Mouse (Mus musculus) liver, adult 2 months (tissue): ENCODE measurements at regions not wholly inside any gene's neighbourhood (a gene's known extent, or its start where the extent isn't known, plus 50 kb on each side); places are given as distances from the start of the nearest gene placed in this dataset.

Experiments used
- CTCF ChIP-seq: fragments of 200-500 bp; IDR thresholded peaks from 2 replicates; pipeline ENCODE4 v1.5.1; 2011; ENCODE audit warnings: low read depth, low read length, control low read depth
- POLR2A ChIP-seq: fragments of 200-500 bp; IDR thresholded peaks from 2 replicates; pipeline ENCODE4 v1.6.1; 2011; ENCODE audit warnings: low read length, control low read depth; ENCODE audit not compliant: insufficient read depth; ENCODE audit errors: extremely low read depth

- TF ChIP-seq POLR2A: no peak
- no peak for TF ChIP-seq CTCF
Observed at GRCm38 (mm10) chr12:73451257-73451656, 94.9 kb downstream of the Tmem30b start.
